Comparison of ENCODE assay signal across 9 mouse cellular contexts in genomic region chr4:13098849-13099248, GRCm38 (mm10).
DNase-seq lines count a peak whose midpoint lies in the region; ATAC-seq and TF ChIP-seq lines count a peak whose summit lies in the region.
"Had no signal": no experiment of that assay in that cellular context is flagged by ENCODE, and none has a peak within 500 bp of the region (broad histone marks: within the 10 kb centered on the region; RNA-seq: fewer than 3 reads in every experiment).

No protein-coding gene starts in this region.

- H3K79me2 ChIP-seq in liver, adult 2 months (ENCODE audit: control insufficient read depth, insufficient read depth, low read length): no peaks in the 10 kb centered on the region

- no peak overlapping the region for H3K9ac ChIP-seq in liver, adult 2 months (ENCODE audit: low read depth, low read length)
- H3K9ac ChIP-seq in liver, embryonic 11.5 days (ENCODE audit: low read depth, low read length): no peak overlapping the region
- H3K9ac ChIP-seq: embryonic facial prominence, embryonic 15.5 days had no signal

- H3K9me3 ChIP-seq in liver, embryonic 11.5 days (ENCODE audit: control insufficient read depth, low read length): no peaks in the 10 kb centered on the region
- H3K9me3 ChIP-seq: embryonic facial prominence, embryonic 15.5 days had no signal

- peak; percentile 31; the same call in 1 of the 2 replicates for TF ChIP-seq CTCF in liver, adult 2 months (IDR thresholded peaks at IDR 0.05; ENCODE audit: low read depth, low read length)

- no peak for TF ChIP-seq POLR2A in liver, adult 2 months (IDR thresholded peaks at IDR 0.05; ENCODE audit: extremely low read depth, insufficient read depth, low read length)

- WGBS in liver, adult 2 months: 39% methylated on average over 3 of the region's 3 CpGs
- WGBS in liver, embryonic 11.5 days: 31% methylated on average over 3 of the region's 3 CpGs

- peak; percentile 1 for DNase-seq in liver, adult 2 months (ENCODE audit: extremely low read depth, low read depth, low spot score)
- no peak for DNase-seq in liver, embryonic 11.5 days (ENCODE audit: low spot score)
- peak; percentile 20 for DNase-seq in WW6 (ENCODE audit: low read depth, low spot score)
- DNase-seq in cerebellum, postnatal 25 days: peak; percentile 73 to 82
- peak; percentile 30 to 37 for DNase-seq in gastrocnemius, postnatal 4 days (ENCODE audit: low spot score in 2 of 2)
- DNase-seq in layer of hippocampus, postnatal 25 days (ENCODE audit: extremely low spot score in 1 of 2, low spot score in 1 of 2): peak; percentile 26 to 80
- peak; percentile 75 for DNase-seq in mesoderm, embryonic 11.5 days (ENCODE audit: low read depth, low spot score)
- DNase-seq in urinary bladder, postnatal 4 days (ENCODE audit: low spot score in 2 of 2): peak; percentile 23 to 66

- H3K36me3 ChIP-seq in liver, adult 2 months (ENCODE audit: control insufficient read depth, insufficient read depth, low read length): no peaks in the 10 kb centered on the region
- H3K36me3 ChIP-seq in liver, embryonic 11.5 days (ENCODE audit: control insufficient read depth, insufficient read depth, low read length): no peaks in the 10 kb centered on the region
- H3K36me3 ChIP-seq: embryonic facial prominence, embryonic 15.5 days had no signal

- H3K27me3 ChIP-seq in liver, adult 2 months (ENCODE audit: control insufficient read depth, insufficient read depth, low read length): no peaks in the 10 kb centered on the region
- no peaks in the 10 kb centered on the region for H3K27me3 ChIP-seq in liver, embryonic 11.5 days (replicated peaks; ENCODE audit: control insufficient read depth, insufficient read depth, low read length)
- H3K27me3 ChIP-seq: embryonic facial prominence, embryonic 15.5 days had no signal

- ATAC-seq in liver, embryonic 11.5 days (replicated peaks; ENCODE audit: low FRiP score): no peak

- H3K4me3 ChIP-seq in liver, adult 2 months (ENCODE audit: insufficient read depth, low read depth, low read length): no peak overlapping the region
- no peak overlapping the region for H3K4me3 ChIP-seq in liver, embryonic 11.5 days (ENCODE audit: low read depth, low read length)
- H3K4me3 ChIP-seq: embryonic facial prominence, embryonic 15.5 days had no signal

- H3K4me1 ChIP-seq in liver, adult 2 months (ENCODE audit: control insufficient read depth, insufficient read depth, low read length): no peaks in the 10 kb centered on the region
- no peaks in the 10 kb centered on the region for H3K4me1 ChIP-seq in liver, embryonic 11.5 days (replicated peaks; ENCODE audit: control insufficient read depth, insufficient read depth, low read length)

- H3K27ac ChIP-seq in liver, adult 2 months (replicated peaks; ENCODE audit: insufficient read depth, low read depth, low read length): no peak overlapping the region
- H3K27ac ChIP-seq in liver, embryonic 11.5 days (ENCODE audit: low read depth, low read length): no peak overlapping the region
- H3K27ac ChIP-seq: embryonic facial prominence, embryonic 15.5 days had no signal

- H3K4me2 ChIP-seq in liver, embryonic 11.5 days: no peak overlapping the region
- H3K4me2 ChIP-seq: embryonic facial prominence, embryonic 15.5 days had no signal
